Mouse (Mus musculus) gastrocnemius, adult 2 months (tissue): Measurements from ENCODE around the gene 3110082I17Rik. TPM values are rescaled to one million over a fixed set of nuclear protein-coding genes. Genes with fewer than 3 reads are reported as not detected.
A peak's percentile ranks its signal among the peaks of the same experiment; 100 is the strongest.

Source experiments
- DNase-seq: peaks from one replicate; pipeline ENCODE4 v3.0.0; 2022
- H3K27ac ChIP-seq: fragments of 200-600 bp; 2 replicates; pipeline ENCODE4 v1.8.1; 2022; ENCODE audit warnings: mild to moderate bottlenecking
- H3K4me3 ChIP-seq: fragments of 200-600 bp; 2 replicates; pipeline ENCODE4 v1.8.1; 2022; ENCODE audit warnings: mild to moderate bottlenecking, moderate library complexity
- CTCF ChIP-seq: fragments of 200-600 bp; IDR thresholded peaks from 2 replicates; pipeline ENCODE4 v1.8.1; 2022; ENCODE audit warnings: antibody characterized with exemption, mild to moderate bottlenecking, moderate library complexity
- intact Hi-C: fragments of 180-260 bp; cut with DNase I; formaldehyde crosslinking; loops from one replicate; pipeline ENCODE4 v1.15.1; 2025
- total RNA-seq, 2 experiments: library from RNA; stranded (reverse); gene quantifications; 2 replicates each; pipeline ENCODE4 v1.2.3; 2021

The 3110082I17Rik gene
- total RNA-seq, 2 experiments from 2014 or later, result 7.9 to 10.3 TPM

DNA sequence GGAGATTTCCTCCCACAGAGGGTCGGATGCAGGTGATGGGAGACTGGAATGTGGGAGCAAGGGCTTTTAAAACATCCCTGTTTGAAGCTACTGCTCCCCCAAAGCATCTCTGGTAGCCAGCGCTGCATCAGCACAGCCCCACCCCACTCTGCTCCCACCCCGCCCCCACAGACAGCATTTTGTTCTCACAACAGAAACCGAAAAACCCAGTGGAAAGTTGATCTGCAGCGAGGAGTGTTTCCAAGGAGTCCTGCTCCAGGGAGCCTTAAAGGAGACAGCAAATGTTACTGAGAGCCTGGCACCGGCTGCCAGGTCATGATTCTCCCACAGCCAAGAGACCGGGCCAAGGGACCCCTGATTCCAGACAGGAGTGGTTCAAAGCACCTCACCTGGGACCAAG lies 129.6 kb downstream of the 3110082I17Rik start:
- TF ChIP-seq CTCF, result no peak
- H3K27ac ChIP-seq, result peak overlapping the region; percentile 56
- H3K4me3 ChIP-seq, result no peak overlapping the region
- intact Hi-C loops, result loop anchor here (1.0 kb wide), 1 partner anchor 25 kb away; no protein-coding TSS in a partner anchor
- DNase-seq, result no peak

DNA sequence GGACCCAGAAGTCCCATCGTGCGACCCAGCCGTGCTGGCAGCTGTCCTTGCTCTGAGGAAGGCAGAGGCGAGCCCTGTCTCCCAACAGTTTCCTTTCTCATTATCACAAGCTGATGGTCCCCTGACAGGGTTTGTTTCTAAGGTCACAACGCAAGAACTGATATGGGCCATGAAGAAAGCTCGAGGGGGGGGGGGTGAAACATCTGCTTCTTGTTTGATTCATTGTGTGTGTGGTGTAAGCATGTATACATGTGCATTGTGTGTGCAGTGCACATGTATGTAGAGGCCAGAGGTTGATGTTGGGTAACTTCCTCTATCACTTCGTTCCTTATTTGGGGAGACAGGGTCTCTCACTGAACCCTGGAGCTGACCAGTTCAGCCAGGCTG lies 132.7 kb downstream of the 3110082I17Rik start:
- intact Hi-C loops, result no loop called here
- DNase-seq, result no peak
- H3K27ac ChIP-seq, result no peak overlapping the region
- no peak for TF ChIP-seq CTCF
- H3K4me3 ChIP-seq, result no peak overlapping the region

DNA sequence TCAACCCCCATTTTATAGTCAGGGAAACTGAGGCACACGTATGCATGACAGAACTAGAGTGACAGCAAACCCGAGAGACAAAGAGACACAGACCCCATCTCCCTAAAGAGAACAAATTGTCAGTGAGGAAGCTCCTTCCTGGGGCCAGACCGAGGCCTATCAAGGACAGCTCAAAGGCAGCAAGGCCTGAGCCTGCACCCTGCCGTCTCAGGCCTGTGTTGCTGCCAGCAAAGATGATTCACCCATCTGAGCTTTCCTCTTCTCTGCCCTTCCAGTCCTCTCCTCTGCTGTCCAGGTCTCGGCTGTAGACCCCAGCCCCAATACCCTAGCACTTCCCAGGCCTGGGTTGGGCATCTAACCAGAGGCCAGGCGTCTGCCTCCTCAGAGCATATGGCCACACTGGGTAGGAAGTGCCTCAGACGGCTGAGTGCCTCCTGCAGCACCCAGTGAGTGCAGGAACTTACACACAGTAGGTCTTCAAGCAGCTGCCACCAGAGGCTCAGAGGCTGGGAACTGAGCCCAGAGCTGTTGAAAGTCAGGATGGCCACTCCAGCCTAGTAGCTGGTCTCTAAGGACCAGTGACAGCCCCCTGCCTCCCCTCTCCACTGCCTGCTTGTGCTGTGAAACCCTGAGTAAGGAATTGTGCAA lies 133.2 kb downstream of the 3110082I17Rik start:
- intact Hi-C loops, result no loop called here

DNA sequence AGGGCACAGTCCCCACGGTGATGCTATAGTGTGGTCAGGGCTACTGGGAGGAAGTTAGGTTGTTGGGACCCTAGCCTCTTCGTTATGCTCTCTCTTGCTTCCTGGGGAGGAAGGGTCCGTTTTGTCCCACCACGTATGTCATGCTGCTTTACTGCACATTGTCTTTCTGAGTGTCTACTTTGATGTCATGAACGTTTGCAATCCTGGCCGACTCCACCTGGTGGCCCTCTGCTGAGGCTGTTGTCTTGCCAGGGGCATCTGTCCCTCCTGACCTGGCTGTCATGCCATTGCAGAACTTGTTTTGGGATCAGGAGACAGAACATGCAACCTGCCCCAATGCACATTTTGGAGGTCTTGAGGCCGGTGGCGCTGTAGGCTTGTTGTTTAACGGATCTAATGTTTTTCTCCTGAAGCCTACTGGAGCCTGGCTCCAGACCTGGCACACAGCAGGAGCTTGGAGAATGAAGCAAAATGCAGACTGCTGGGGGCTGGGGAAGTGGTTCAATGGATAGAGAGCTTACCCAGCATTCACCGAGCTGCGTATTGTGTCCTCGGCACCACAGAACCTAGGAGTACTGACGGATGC lies 134.1 kb downstream of the 3110082I17Rik start:
- Histone ChIP-seq H3K4me3 (no peak overlapping the region), H3K27ac (no peak overlapping the region)
- no peak for TF ChIP-seq CTCF
- intact Hi-C loops, result no loop called here
- no peak for DNase-seq

More for the DNA sequence above, 133.2 kb downstream of the 3110082I17Rik start:
- no peak for TF ChIP-seq CTCF
- H3K27ac ChIP-seq, result no peak overlapping the region
- DNase-seq, result no peak
- H3K4me3 ChIP-seq, result no peak overlapping the region

DNA sequence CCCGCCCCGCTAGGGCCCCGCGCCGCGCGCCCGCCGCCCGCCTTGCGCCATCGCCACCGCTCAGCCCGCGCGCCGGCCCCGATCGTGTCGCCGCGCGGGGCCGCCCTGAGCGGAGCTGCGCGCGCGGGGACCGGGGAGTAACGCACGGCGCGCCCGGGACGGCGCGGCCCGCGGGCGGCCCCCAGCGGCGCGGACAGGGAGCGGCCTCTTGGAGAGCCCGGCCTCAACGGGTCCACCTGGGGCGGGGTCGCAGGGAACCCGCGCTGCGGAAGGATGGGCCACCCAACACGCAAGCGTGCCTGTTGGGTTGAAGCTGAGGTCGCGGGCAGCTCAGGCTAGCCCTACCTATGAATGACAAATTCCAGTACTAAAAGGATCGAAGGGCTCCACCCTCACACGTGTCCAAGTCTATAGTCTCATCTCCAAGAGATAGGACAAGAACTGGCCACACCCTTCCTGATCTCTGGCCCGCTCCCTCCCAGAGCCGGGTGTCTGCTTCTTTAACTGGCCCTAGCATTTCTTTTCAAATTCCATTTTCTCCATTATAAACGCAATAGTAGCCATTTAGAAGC lies 134.8 kb downstream of the 3110082I17Rik start, which contains the start of gene Adap1:
Adap1 (minus strand) TSS at position 228 of the 572 bp plus-strand sequence.
- TF ChIP-seq CTCF, result peak; percentile 67
- H3K4me3 ChIP-seq, result peak within 1 kb of the TSS; percentile 76
- peak; percentile 70 for DNase-seq
- H3K27ac ChIP-seq, result peak within 1 kb of the TSS; percentile 58
- intact Hi-C loops, result loop anchor here (2.0 kb wide), 1 partner anchor 43 kb away; no protein-coding TSS in a partner anchor

GRCm38 (mm10) chr5:139324691-139325394 lies 135.5 kb downstream of the 3110082I17Rik start:
- no peak for TF ChIP-seq CTCF
- intact Hi-C loops, result loop anchor here (2.0 kb wide), 1 partner anchor 42 kb away; no protein-coding TSS in a partner anchor
- Histone ChIP-seq H3K4me3 (peak overlapping the region; percentile 76), H3K27ac (peak overlapping the region; percentile 58)
- DNase-seq, result peak; percentile 55

GRCm38 (mm10) chr5:139324045-139324491 lies 136.3 kb downstream of the 3110082I17Rik start:
- no peak for TF ChIP-seq CTCF
- peak overlapping the region; percentile 76 for H3K4me3 ChIP-seq
- intact Hi-C loops, result loop anchor here (2.0 kb wide), 1 partner anchor 41 kb away; no protein-coding TSS in a partner anchor

DNA sequence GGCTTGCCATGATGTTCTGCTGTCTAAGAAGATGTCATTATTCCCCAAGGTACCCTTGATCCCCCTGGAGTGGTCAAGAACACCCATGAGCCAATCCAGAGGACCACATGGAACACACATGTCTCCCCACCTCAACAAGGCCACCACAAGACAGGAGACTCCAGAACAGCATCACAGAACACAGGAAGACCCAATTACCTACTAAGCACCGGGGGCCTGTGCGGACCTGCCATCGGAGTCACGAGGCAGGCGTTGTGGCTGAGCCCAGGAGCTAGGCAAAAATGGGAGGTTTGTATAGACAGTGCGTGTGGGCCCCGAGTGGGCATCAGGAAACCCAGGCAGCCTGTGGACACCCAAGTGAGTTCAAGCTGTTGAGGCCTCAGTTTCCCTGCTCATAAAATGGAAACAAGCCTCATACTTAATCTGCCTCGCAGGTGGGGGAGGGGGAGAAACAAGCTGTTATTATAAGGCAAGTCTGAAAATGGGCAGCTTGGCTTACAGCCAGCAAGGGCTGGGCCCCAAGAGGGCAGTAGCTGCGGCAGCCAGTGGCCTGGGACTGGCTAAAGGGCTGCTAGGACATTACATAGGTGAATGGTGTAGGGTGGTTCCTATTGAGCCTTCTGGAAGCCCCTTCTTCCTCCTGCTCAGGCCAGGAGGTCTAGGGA lies 136.9 kb downstream of the 3110082I17Rik start:
- intact Hi-C loops, result no loop called here

More at GRCm38 (mm10) chr5:139324045-139324491, 136.3 kb downstream of the 3110082I17Rik start:
- DNase-seq, result no peak
- peak overlapping the region; percentile 13; the same call in 1 of the 2 replicates for H3K27ac ChIP-seq

GRCm38 (mm10) chr5:139321331-139321730 lies 139.0 kb downstream of the 3110082I17Rik start:
- Histone ChIP-seq H3K27ac (no peak overlapping the region), H3K4me3 (no peak overlapping the region)
- intact Hi-C loops, result no loop called here
- no peak for DNase-seq
- TF ChIP-seq CTCF, result no peak

More for the DNA sequence above, 136.9 kb downstream of the 3110082I17Rik start:
- DNase-seq, result no peak
- Histone ChIP-seq H3K4me3 (no peak overlapping the region), H3K27ac (no peak overlapping the region)
- TF ChIP-seq CTCF, result no peak

DNA sequence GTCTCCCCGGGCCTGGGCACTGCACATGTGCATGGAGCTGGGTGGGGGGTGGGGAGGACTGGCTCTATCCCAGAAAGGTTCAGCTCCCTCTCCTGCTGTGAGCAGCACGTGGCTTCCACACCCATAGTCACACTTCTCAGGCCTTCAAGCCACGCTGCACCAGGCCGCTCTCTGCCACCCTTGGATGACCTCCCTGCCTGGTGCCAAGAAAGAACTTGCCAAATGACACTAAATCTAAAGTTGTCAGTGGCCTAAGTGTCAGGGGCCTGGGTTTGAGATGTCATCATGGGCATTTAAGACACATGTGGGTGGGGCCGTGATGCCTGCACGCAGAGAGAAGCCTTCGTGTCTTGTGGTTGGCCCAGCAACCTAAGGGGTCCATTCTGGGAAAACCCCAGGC lies 139.9 kb downstream of the 3110082I17Rik start:
- intact Hi-C loops, result no loop called here
- DNase-seq, result no peak
- TF ChIP-seq CTCF, result no peak
- H3K27ac ChIP-seq, result no peak overlapping the region
- H3K4me3 ChIP-seq, result no peak overlapping the region

DNA sequence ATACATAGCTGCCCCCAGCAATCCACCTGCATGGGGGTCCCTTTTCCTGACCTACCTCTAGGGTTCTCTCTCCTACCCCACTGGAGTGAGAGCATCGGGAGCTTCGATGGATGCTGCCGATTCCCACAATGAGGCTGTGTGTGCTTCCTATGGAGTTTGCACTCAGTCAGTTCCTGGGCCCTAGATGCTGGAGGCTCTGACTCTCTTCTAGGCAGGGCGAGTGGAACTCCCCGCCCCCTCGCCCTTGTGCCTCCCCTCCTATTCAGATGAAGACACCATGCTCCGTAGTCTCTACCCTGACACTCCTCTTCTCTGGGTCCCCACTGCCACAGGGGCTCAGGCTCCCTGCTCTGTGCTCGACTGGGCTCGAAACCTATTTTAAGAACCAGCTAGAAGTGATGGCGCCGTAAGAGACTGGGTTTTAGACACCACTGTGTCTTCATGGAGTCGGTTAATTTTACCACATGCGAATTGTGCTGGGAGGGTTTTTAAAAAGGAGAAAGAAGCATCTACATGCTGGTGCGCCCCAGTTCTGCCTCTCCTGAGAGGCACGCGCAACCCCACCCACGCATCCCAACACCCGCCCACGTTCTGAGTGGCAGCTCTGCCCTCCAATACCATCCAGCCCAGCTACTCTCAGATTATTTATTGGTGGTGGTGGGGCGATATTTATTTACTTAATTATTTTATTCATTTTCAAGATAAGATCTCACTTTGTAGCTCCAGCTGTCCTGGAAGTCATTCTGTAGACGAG lies 142.4 kb downstream of the 3110082I17Rik start:
- Histone ChIP-seq H3K27ac (no peak overlapping the region), H3K4me3 (no peak overlapping the region)
- intact Hi-C loops, result no loop called here
- TF ChIP-seq CTCF, result no peak
- DNase-seq, result no peak
